Mouse (Mus musculus): ENCODE data around the gene Hbp1. TPM values are rescaled to one million over a fixed set of nuclear protein-coding genes. Genes with fewer than 3 reads are reported as not detected.

Hbp1 gene
- total RNA-seq (2023): 118 to 141 TPM (median 130 TPM) in 4 replicates

DNA sequence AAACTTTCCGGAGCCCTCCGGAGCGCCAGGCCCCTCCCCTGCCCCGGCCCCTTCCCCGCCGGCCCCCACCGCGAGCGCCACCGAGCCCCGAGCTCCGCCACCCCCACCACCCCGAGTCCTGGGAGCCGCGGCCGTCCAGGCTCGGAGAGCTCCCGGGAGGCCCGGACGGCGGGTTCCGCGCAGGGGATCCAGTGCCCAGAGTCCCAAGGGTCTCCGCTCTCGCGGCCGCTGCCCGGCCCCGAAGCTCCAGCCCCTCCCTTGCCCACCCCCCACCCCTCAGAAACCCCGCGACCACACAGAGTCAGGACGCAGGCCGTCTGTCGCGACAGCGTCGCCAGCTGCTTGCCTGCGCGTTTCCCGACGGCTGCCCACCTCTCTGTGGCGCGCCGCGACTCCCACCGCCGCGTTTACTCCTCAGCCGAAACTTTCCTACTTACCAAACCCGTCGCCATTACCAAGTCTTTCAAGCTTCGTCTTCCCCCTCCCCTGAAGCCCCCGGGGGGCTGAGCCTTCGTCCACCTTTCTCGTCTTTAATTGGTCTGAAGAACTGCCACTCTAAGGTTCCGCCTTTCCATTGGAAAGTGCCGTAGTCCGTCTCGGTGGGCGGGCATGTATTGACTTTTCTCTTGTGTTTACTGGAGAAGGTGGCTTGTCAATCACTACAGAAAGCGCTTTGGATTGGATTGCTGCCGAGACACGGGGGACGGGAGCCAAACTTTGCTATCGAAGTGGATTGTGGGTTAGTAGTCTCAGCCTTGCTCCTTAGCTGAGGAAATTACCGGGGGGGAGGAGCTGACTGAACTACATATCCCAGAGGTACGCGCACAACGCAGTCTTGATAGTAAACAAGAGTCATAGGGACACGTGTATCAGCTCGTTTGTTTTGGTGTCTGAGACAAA is at the start of gene Hbp1:
Gene Hbp1 (minus strand): TSS at position 777 of the 900 bp plus-strand sequence.

Other genes with a start within 250 kb of the Hbp1 start
- not detected in 4 replicates for gene Gpr22, start 236.6 kb downstream of the Hbp1 start, total RNA-seq (2023)
- 0.83 to 1.7 TPM (median 1.1 TPM) in 4 replicates for gene Prkar2b, start 110.8 kb upstream of the Hbp1 start, total RNA-seq (2023)

Data from B cell, adult 62 days (primary cell).